Mouse (Mus musculus) kidney, adult 11 months (tissue): ENCODE results near the gene Adam19.
"Not testable (repeated sequence)": the region's sequence is repeated elsewhere in the genome, so short reads cannot be mapped to it uniquely, and the experiment has no call there.

Experiments used
- DNase-seq: peaks from one replicate; pipeline ENCODE4 v3.0.0; 2022

The Adam19 gene

DNA sequence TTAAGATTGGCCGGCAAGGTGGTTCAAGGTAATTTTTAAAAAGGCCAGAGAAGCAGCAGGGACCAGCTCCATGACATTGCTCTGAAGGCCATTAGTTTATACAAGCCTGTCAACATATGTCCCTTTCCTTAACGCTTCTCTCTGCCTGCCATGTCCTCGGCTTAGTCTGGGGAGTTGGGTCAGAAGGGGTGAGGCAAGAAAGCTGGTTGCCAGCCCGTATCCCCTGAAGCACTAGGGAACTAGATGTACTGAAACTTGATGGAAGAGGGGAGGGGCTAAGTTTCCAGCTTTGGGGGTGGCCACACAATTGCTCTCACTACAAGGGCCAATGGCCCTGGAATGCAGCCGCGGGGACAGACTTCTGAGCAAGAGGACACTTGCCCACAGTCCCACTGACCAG is 87.5 kb downstream of the Adam19 start:
- no peak for DNase-seq

GRCm38 (mm10) chr11:46145163-46145875 is 89.5 kb downstream of the Adam19 start:
- DNase-seq = no peak

GRCm38 (mm10) chr11:46146619-46147018 is 90.8 kb downstream of the Adam19 start:
- DNase-seq = no peak

DNA sequence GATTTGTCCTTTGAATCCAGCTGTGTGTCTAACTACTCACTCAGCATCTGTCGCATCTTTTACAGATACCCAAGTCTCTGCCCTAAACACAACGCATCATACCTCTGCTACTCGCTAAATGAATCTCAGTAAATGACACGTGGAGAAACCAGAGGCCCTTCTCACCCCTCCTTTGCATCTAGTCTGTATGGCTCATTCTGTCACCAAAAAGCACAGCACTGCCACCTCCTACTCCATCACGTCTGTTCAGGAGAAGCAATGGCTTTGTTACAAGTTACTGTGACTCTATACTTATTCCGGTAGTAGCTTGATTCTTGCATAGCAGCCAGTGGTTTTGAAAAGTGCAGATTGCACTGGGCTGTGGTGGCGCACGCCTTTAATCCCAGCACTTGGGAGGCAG is 101.2 kb downstream of the Adam19 start:
- no peak for DNase-seq

GRCm38 (mm10) chr11:46157462-46157861 is 101.7 kb downstream of the Adam19 start:
- no peak for DNase-seq

- no peak for DNase-seq
Observed at GRCm38 (mm10) chr11:46165866-46166585, 110.2 kb downstream of the Adam19 start, which contains the start of gene Nipal4. Nipal4 (minus strand) TSS chr11:46166508.

GRCm38 (mm10) chr11:46168506-46168905 is 112.7 kb downstream of the Adam19 start:
- no peak for DNase-seq

- DNase-seq = no peak
Observed at GRCm38 (mm10) chr11:46169908-46170307, 114.1 kb downstream of the Adam19 start.

DNA sequence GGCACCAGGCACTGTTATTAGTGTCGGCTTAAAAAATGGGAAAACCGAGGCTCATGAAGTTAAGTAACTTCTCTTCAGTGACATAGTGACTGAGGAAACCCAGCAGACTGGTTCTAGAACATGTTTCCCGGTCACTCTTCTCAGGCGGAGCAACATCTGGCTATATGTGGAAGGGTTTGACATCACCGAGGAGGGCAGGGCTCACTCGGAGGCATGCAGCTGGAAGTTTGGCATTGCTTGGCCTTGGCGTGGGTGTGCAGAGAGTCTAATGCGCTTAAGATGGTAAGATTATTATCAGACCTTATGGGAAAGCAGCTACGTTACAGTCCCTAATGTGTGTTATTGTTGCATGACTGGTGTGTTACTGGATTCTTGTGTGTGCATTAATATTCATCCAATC is 116.3 kb downstream of the Adam19 start:
- no peak for DNase-seq

DNA sequence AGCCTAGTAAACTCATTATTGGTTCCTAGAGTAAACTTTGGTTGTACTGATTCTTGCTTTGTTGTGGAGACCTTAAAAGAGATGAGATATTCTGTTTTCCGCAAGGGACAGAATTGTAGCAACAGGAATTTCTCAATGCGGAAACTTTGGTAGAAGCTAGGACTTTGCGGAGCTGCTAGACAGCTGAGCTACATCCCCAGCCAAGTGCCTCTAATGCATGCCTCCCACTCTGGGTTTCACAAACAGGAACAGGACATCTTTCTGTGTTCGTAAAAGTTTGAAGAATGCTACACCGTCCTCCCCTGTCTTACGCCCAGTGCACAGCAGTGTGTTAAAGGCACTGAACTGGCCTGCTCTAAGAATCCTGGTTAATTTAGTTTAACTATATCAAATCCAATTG is 120.4 kb downstream of the Adam19 start:
- DNase-seq = no peak

GRCm38 (mm10) chr11:46177246-46178043 is 121.7 kb downstream of the Adam19 start:
- no peak for DNase-seq

- DNase-seq = not testable (repeated sequence)
Observed at GRCm38 (mm10) chr11:46182031-46182430, 126.2 kb downstream of the Adam19 start.

DNA sequence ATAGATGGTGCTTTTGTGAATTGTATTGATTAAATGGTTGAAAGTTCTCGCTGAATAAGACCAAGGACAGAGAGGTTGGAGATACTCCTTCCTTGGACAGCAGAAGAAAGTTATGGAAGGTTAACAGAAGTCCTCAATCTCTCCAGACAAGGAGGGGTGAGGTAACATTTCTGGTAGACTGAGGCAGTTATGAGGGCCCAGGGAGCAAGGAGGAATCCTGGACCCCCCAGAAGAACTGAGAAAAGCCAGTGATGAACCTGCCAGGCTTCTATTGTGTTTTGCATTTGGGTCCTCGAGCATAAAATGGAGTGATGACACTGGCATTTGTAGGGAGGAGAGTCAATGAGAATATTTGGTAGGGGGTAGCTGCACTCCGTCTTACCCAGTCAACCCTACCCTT is 129.2 kb downstream of the Adam19 start:
- DNase-seq = no peak

DNA sequence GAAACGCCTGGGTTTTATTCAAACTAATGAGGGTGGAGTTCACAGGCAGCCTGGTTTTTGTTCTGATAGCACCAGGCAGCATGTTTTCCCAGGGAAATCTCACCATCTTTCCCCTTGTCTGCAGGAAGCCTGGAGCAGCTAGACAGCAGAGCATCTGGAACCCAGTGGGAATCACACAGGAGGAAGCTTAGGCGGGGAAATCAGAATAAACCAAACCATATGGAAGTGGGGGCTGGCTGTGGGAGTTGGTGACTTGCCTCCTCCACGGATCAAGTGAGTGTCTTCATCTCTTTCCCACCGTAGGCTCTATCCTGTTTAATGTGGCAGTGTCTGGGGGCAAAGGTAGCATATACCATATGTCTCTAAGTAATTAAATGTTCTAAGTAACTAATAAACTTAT is 129.7 kb downstream of the Adam19 start:
- no peak for DNase-seq

DNA sequence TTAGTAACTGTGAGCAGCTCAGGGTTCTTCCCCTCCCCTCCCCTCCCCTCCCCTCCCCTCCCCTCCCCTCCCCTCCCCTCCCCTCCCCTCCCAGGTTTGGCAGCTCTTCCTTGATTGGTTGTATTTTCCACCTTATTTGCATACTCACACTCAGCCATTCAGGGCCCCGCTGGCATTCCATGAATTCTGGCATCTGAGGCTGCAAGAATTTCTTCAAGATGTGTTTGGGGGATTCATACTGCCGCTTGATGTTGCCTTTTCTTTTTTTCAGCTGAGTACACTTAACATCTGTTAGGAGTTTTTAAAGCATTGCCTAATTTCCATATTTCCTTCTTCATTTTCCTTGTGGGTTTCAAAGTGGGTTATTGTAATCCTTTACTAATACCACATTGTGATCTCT is 132.5 kb downstream of the Adam19 start:
- DNase-seq = no peak

- peak; percentile 40 for DNase-seq
Observed at GRCm38 (mm10) chr11:46194175-46194574, 138.4 kb downstream of the Adam19 start.
